Mouse (Mus musculus) frontal cortex, postnatal 36 days (tissue): Measurements from ENCODE around the gene Unc5a.

Source experiments
- DNase-seq, 2 experiments: peaks; one replicate each; pipeline ENCODE4 v3.0.0; 2022; ENCODE audit warnings: low spot score in 2 of 2

The Unc5a gene

DNA sequence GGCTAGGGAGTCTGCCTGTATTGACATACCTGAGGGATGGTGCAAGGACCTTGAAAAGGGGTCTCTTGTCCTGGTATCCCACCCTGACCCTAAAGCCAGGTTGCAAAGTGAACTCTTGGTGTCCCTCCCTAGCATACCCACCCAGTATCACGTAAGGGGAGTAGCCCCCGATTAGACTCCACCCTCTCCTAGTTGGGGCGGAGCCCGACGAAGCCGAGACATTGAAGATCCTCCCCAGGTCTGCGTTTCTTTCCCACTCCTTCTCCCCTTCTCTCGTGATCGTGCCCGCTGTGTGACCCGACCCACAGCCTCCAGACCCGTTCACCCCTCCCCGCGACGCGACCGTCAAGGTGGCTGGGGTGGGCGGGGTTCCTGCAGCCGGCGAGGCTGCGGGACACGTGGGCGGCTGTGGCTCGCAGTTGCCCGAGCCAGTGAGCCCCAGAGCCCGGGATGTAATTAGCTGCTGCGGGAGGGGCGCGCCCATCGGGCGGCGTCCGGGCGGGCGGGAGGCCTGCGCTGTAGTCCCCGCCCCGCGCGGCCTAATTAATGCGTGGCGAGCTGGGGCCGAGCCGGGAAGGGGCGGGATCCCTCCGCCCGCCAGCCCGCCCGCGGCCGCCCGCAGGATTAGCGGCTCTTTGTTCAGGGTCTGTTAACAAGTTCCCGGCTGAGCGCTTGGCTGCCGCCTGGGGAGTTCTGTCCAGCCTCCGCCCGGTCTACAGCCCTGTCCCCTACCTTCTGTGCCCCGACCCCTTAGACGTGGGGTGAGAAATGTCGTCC is 6.7 kb downstream of the Unc5a start:
- peak in 1 of 2 experiments; percentile 45 for DNase-seq

DNA sequence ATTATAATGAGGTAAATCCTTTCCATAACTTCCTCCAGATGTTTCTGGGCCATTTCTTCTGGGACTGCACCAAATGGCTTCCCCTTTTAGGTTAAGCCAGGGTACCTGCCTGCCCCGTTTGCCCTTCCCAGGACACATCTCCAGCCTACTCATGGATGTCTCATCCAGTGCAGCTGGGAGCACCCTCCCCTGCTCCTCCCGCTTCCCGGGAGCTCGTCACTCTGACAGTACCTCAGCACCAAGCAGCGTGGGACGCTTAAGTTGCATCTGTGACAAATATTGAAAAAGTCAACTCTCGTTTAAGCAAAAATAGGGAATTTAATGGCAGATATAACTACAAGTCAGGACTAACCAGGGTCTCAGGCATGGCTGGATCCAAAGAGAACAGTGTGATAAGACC is 8.1 kb downstream of the Unc5a start:
- DNase-seq = no peak

DNA sequence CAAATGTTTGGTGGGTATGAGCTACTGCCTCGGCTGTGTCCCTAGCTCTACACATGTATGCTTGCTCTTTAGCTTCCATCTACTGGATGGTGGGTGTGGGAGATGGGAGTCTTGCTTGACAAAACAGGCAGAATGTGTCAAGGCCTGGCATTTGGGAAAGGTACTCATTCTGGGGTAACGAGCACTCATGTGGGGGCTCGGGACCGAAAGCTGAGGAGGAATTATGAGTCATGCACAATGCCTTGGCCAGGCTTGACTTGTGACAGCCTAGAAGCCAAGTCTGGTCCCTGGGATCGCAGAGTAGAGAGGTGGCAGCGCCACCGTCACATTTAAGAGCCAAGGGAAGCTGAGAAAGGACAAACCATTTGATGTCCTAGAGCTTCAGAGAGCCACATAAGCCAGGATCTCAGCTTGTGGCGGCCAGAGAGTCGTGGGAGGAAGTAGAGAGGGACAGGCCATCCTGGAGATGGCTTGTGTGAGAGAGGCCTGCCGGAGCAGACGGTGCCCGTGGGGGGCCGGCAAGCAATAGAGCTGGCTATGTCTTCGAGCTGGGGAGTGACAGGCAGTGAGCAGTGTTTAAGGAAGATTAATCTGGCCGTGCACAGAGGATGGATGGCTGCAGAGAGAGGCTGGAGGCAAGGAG is 10.0 kb downstream of the Unc5a start:
- no peak for DNase-seq

DNA sequence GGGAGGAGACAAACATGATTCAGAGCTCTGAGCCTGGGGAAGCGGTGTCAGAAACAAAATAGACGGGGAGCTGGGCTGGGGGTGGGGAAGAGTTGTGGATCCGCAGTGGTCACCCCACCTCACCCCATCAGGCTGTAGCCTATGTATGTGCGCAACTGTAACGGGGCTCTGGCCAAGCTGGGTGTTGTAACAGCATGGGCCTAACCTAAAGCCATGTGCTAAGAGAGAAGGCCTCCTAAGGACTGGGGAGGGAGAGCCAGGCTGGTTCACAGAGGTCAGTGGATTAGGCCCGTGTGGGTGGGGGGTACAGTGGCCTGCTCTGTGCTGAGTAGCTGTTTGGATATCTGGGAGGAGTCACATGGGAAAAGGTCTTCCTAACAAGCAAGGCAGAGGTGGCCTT is 10.6 kb downstream of the Unc5a start:
- DNase-seq = no peak

DNA sequence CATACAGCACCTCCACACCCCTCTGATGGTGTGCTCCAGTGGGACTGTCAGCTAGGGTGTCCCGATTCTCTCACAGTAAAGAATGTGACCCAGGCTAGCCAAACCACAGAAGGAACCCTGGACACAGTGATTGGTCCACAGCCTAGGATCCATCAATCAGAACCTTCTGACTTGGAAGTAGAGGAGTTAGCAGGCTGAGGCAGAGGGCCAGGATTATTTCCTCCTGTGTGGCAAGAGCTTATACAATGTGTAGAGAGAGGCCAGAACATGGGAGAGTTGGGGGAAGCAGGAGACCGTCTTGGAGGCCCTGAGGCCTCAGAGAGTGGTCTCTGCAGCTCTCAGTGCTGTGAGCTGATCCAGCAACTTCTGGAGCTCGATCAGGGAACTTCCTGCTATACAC is 11.3 kb downstream of the Unc5a start:
- no peak for DNase-seq

DNA sequence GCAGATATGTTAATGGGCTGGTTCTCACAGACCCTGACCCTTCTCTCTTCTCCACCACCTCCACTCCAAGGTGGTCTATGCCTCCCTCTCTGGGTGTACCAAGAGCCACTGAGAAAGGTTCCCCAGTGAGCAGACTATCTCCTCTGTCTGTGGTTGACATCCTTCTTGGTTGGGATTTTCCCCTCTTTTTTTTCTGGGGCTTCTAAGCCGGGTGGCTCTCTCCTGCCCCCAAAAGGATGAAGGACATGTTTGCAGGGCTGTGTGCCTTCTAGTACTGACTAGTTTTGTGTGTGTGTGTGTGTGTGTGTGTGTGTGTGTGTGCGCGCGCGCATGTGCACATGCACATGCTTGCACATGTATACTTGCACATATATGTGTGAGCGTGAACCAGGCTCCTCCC is 16.0 kb downstream of the Unc5a start:
- DNase-seq = no peak

DNA sequence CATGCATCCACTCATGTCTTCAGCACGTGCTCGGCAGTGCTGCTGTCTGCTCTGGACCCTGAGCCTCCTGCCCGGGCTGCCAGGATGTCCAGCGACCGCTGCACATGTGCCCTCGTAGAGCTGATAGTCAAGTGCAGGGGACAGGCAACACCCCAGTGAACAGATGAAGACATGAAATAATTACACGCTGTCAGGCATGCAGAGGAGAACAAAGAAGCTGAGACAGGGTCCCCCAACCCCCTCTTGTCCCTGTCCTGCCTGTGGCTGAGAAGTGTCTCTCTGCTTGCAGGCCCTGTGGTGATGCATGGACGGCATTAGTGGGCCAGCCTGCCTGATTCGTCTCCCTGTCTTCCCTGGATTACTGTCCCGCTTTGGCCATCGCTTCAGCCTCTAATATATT is 18.3 kb downstream of the Unc5a start:
- no peak for DNase-seq

DNA sequence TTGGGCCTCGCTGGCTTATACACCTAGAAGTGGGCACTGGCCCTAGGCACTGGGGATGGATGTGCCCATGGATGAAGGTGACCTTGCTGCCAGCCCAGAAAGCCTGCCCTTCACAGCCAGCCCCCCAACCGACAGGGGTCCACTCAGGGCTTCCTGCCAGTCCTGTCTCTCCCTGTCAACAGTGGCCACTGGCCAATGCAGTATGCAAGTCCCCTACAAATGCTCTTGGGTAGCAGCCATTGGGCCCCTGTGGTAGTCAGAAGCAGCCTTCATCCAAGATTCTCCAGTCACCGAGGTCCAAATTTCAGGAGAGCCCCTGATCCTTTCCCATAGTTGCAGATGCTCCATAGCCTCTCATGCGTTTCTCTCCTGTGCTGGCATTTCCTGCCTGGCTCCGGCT is 19.4 kb downstream of the Unc5a start:
- no peak for DNase-seq

DNA sequence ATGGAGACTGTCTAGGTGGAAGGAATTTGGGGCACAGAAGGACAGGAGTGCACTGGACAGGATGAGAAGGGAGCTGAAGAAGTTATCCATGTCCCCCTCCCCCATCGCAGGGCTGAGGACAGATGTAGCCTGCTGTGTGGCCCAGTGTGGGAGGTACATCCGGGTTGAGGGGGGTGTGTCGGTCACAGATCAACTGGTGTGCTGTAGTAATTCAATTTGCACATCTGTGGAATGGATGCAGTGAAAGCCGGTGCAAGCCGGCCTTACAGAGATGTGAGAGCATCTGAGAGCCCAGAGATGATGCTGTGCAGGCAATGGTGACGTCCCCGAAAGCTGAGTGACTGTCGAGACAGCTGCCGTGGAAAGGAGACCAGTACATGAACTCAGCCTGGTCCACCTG is 20.3 kb downstream of the Unc5a start:
- no peak for DNase-seq

DNA sequence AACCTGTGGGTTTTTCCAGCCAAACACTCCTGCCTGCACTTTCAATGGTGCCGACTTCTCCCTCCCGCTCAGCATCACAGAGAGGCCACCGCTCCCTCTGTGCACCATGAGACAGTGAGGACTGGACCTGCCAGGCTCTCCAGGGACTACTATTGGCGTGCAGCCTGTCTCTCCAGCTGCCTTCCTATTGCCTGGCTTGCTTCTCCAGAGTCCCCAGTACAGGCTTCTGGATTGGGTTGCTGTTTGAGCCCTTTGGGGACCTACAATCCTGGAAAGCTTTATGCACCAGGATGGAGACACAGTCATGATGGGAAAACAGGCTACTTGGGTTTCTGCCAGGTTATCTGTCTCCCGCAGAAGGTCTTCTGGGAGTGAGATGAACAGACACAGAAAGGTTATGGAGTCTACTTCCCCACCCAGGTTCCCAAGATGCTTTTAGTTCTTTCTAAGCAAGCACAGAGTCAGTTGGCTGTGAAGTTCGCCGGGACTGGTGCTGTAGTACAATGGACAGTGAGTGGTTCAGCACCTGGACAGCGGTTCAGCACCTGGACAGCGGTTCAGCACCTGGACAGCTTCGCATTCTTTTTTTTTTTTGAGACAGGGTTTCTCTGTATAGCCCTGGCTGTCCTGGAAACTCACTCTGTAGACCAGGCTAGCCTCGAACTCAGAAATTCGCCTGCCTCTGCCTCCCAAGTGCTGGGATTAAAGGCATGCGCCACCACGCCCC is 21.5 kb downstream of the Unc5a start:
- DNase-seq = no peak

DNA sequence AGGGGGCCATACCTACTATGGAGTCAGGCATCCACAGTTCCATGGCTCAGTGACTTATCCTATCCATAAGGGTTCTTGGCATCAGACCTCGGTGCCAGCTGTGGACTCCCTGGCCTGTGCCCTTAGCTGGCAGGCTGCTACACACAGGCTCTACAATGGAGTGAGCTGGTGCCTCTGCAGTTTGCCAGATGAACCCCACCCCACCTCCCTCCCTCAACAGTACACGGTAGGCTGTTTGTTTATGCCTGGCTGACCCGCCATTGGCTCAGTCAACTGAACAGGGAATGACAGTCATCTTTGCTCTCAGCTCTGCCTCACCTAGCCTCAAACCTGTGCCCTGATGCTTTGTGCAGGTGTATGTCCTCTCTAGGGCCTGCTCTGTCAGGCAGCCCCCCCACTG is 26.3 kb downstream of the Unc5a start:
- DNase-seq = no peak

DNA sequence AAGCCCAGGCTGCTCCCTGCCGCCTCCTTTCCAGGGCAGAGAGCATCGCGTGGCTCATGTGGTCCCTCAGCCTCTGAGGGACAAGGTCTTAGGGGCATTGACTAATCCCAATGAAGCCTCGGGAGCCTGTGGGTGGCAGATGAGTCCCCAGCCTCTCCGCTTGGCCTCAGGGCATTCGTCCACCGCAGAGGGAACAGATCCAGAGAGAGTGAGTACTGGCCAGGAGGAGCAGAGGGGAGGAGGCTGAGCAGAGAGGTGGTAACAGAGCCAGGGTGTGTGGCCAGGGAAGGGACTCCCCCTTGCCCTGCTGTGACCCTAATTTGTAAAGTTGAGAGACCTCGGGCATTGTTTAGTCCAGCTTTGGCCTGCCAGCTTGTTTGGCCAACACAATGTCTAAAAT is 29.6 kb downstream of the Unc5a start:
- DNase-seq = no peak

DNA sequence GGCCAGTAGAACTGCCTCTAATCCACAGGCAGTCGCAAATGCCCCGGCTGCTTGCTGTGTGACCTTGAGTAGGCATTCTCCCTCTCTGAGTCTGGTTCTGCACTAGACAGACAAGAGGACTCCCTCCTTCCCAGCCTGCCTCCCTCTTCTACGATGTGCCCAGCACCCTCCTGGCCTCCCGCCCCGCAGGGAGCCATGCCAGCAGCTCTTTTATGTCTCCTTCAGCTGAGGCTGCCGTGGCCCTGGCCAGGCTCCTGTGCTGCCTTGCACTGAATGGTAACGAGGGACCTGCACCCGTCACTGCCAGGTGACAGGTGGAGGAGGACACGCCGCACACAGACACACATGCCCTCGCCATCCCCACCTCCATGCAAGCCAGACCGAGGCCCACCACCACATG is 31.7 kb downstream of the Unc5a start:
- peak in 1 of 2 experiments; percentile 47 for DNase-seq

DNA sequence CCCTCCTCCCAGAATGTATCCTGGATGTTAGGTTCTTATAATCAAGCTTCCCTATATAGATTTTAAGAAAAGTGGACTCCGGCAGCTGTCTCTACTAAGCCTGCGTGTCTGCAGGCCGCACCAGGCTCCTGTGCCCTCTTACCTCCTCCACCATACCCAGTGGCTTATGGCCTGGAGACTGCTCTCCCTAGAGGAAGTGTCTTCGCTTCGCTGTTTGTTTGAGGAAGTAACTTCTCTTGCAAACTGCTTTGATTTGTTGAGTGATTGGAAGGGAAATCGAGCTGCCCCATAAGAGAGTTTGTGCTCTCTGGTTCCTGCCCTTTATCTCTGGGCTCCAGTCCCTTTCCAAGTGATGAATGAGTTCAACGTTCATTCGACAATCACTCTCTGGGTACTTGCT is 33.8 kb downstream of the Unc5a start:
- no peak for DNase-seq

DNA sequence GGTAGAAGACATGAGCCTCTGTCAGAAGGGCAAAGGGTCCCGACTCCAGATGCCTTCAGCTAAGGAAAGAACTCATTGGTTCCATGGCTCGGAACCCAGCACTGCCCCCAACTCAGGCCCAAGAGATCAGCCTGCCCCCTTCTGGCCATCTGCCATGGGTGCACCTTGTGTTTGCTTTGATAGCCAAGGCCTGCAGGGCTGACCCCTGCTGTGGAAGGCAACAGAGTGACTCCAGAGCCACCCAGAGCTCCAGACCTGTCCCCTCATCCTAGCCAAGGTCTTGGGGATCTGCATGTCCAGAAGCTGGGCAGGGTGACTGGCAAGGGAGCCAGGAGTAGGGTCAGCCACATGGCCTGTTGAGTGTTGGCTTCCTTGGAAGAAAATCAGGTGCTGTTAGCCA is 34.4 kb downstream of the Unc5a start:
- no peak for DNase-seq

DNA sequence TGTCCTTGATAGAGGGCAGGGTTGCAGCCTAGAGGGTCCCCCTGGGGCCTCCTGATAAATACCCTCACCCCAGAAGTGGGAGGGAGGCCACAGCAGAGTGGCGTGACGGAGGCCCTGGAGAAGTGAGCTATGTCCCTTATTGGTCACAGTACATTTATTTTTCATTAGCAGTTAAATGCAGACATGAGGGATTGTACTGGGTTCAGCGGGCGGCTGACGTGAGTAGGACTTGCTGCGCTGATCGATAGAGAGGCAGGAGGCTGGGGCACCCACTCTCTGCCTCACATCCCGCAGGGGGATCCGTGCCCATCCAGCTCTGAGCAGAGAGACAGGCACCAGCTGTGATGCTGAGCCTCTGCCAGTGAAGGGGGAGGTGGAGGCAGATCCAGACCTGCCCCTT is 38.2 kb downstream of the Unc5a start:
- no peak for DNase-seq

DNA sequence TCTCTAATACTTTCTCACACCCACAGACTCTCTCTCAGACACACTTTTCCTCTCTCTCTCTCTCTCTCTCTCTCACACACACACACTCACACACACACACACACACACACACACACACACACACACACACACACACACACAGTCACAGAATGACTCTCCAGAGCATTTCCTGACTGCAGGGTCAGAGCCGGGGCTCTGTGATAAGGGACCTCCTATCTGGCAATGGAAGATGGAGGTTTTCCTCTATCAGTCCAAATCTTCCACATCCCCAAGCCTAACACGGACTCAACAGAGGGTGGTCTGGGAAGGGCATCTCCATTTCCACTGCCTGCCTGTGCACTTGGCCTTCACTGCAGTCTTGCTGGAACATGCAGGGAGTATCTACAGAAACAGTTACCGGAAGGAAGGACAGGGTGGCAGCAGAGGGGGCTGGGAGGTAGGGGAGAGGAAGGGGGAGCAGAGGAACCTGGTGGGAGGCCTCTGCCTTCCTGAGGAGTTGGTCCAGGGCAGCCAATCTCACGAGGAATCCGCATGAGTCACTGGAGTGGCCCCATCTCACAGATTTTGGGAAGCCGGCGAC is 39.1 kb downstream of the Unc5a start:
- no peak for DNase-seq

DNA sequence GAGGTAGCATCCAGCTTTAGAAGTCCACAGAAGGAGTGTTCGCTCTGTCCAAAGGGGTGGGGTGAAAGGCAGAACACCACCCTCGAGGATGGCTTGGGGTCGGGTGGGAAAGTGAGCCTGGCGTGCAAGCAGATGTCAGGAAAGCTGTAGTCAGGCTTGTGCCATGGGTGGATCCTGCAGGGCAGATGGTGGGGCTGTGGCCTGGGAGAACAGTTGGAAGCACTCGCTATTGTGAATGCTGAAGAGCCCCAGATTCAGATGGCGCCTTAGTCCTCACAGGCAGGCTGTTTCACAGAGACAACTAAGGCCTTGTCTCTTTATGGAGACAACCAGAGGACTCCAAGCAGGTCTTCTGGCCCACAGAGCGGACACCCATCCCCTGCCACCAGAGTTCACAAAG is 43.0 kb downstream of the Unc5a start:
- no peak for DNase-seq

DNA sequence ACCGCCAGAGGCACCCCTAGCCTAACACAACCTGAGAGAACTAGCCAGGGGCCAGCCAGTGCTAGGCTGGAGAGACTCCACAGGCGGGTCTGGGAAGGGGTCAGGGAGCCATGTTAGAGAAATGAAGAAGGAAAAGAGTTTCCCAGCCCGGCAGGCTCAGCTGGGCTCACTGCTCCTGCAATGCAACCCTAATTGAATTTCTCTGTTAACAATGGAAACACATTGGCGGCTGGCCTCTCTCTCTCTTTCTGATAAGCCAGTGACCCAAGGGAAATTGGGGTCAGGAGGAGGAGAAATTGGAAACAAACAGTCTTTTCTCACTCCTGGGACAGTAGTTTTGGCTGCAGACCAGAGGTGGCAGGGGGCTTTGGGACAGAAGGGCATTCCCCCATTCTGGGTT is 45.4 kb downstream of the Unc5a start:
- DNase-seq = no peak

DNA sequence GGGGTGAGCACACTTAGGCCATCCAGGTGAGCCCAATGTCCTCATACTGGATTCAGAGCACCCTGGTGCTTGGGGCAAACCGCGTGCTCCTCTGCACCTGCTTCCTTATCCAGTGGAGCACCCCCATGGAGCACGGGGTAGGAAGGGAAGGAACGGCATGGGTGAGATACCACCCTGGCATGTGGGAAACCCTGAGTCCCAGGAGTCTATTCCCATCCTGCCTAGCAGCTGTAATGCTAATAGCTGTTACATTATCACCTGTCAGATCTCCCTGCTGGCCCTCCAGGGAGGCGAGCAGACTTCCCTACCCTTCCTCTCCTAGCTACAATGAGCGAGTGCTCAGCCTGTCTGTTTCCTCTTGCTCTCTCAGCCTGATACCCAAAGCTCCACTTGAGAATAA is 46.0 kb downstream of the Unc5a start:
- no peak for DNase-seq

DNA sequence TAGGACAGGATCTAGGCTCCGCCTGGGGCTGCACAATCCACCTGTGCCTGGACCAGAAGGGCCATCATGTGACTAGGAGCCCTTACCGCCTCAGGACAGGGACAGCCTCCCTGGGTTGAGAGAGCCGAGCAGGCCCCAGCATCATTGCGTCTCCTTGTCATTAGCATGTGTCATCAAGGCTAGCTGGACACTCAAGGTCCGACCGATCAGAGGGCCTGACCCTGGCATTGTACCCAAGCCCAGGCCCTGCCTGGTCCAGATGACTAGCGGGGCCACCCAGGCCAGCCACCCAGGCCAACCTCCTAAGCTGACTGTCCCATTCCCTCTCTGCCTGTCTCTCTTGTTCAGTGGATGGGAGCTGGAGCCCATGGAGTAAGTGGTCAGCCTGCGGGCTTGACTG is 48.4 kb downstream of the Unc5a start:
- DNase-seq = no peak

DNA sequence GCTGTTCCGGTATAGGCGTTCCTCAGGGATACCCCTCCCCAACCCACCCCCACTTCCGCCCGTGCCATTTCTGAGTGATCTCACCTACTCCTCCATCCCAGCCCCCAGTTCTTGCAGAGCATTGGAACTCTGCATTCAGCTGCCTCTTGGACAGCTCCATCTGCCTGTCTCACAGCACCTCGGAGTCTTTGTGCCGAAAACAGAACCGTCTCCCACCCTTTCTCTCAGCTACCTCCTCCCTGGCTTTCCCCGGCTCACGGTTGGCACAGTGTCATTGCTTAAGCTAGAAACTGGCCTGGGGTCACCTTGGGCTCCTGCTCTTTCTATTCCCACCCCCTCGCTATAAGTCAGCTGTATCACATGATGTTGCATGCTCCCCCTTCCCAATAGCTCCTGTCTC is 51.2 kb downstream of the Unc5a start:
- DNase-seq = peak; percentile 74 to 79

DNA sequence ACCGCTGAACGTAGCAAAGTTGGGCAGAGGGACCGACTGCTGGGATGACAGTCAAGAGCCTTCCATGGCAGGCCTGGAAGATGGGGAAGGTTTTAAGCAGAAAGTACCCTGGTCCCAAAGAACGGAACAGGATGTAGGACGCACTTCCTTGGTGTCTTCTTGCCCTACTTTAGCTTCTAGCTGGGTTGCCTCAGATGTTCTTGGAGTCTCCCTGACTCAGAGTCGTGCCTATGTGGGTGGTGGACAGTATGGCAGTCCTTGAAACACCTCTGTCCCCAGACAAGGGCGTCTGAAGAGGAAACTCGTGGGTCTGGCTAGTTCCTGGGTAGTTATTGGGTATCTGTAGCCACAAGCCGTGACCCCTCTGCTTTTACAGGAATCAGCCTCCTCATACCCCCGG is 52.9 kb downstream of the Unc5a start:
- DNase-seq = peak in 1 of 2 experiments; percentile 45
